ENCODE assay signal across 18 mouse cellular contexts in the genomic region with DNA sequence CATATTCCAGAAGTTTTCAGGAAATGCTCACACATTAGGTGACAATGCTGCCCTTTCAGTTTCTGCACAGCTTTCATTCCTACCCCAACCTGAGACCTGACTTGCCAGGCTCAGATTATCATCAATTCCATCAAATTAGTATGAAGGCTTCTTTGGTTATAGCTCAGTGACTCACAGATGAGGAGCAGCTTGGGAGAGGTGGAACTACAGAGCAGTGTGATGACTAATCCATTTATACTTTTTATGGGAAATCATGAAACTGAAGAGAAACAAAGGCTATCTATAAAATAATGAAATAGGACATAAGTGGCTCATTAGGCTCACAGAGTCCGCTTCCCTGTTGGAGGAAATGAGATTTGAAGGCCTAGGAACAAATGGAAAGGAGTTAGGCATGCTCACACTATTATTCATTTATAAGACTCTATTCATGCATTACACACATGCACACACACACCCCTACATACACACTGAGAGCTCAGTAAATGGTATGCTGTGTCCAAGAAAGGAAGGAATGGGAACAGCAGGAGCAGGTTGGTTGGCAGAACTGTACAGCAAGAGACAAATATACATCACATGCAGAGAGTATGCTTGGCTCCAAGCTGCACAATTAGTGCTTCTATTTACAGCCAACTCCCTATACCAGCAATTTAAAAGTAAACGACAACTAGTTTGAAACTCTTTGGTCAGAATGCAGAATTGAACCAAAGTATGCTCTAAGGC.
DNase-seq lines count a peak whose midpoint lies in the region; ATAC-seq and TF ChIP-seq lines count a peak whose summit lies in the region.
"Had no signal": no experiment of that assay in that cellular context is flagged by ENCODE, and none has a peak within 500 bp of the region (broad histone marks: within the 10 kb centered on the region; RNA-seq: fewer than 3 reads in every experiment).

No protein-coding gene starts in this region.

- H3K4me1 ChIP-seq in forebrain, embryonic 13.5 days, result 0 out of 2 replicates have a peak, but pooled peaks cover 4% of the 10 kb centered on the region
- no peaks in the 10 kb centered on the region for H3K4me1 ChIP-seq in forebrain, embryonic 11.5 days (replicated peaks; ENCODE audit: control insufficient read depth, insufficient read depth, low read length)
- H3K4me1 ChIP-seq: embryonic facial prominence, embryonic 13.5 days; heart, embryonic 13.5 days; limb, embryonic 12.5 days; liver, embryonic 15.5 days; neural tube, embryonic 13.5 days had no signal

- H3K79me3 ChIP-seq in C2C12 (ENCODE audit: low read depth), result no peaks in the 10 kb centered on the region

- no peak for DNase-seq in forebrain, embryonic 11.5 days (ENCODE audit: low spot score)
- peak; percentile 2 for DNase-seq in layer of hippocampus, adult 9-10 months (ENCODE audit: low spot score)
- DNase-seq in layer of hippocampus, adult 8-10 months (ENCODE audit: low spot score in 2 of 2), result no peak
- DNase-seq in urinary bladder, adult 2 months (ENCODE audit: low spot score), result no peak
- no peak for DNase-seq in lung, postnatal 25 days (ENCODE audit: low spot score)
- DNase-seq: heart, postnatal 4 days; kidney, adult 11 months; kidney, postnatal 14 days; lung, postnatal 10 days; thymus, adult 18-20 months had no signal

- no peaks in the 10 kb centered on the region for H3K27me3 ChIP-seq in forebrain, embryonic 13.5 days
- no peaks in the 10 kb centered on the region for H3K27me3 ChIP-seq in forebrain, embryonic 11.5 days (ENCODE audit: control insufficient read depth, insufficient read depth, low read length)
- H3K27me3 ChIP-seq in C2C12 (ENCODE audit: control insufficient read depth, insufficient read depth, insufficient read length), result no peaks in the 10 kb centered on the region
- H3K27me3 ChIP-seq in myocyte (ENCODE audit: control insufficient read depth, insufficient read depth, insufficient read length), result no peaks in the 10 kb centered on the region
- H3K27me3 ChIP-seq: embryonic facial prominence, embryonic 13.5 days; heart, embryonic 13.5 days; limb, embryonic 12.5 days; liver, embryonic 15.5 days; neural tube, embryonic 13.5 days had no signal

- no peak overlapping the region for H3K27ac ChIP-seq in forebrain, embryonic 13.5 days
- H3K27ac ChIP-seq in forebrain, embryonic 11.5 days (ENCODE audit: low read depth, low read length), result no peak overlapping the region
- H3K27ac ChIP-seq: embryonic facial prominence, embryonic 13.5 days; heart, embryonic 13.5 days; limb, embryonic 12.5 days; liver, embryonic 15.5 days; neural tube, embryonic 13.5 days had no signal

- no peak for TF ChIP-seq POLR2A in myocyte (IDR thresholded peaks at IDR 0.05; ENCODE audit: insufficient read length, low read depth)

- H3K9me3 ChIP-seq in forebrain, embryonic 13.5 days (replicated peaks), result no peaks in the 10 kb centered on the region
- H3K9me3 ChIP-seq in forebrain, embryonic 11.5 days (ENCODE audit: control insufficient read depth, low read length), result no peaks in the 10 kb centered on the region
- H3K9me3 ChIP-seq: embryonic facial prominence, embryonic 13.5 days; heart, embryonic 13.5 days; limb, embryonic 12.5 days; liver, embryonic 15.5 days; neural tube, embryonic 13.5 days had no signal

- H3K9ac ChIP-seq in forebrain, embryonic 13.5 days, result no peak overlapping the region
- no peak overlapping the region for H3K9ac ChIP-seq in forebrain, embryonic 11.5 days (ENCODE audit: low read length)
- H3K9ac ChIP-seq: embryonic facial prominence, embryonic 13.5 days; heart, embryonic 13.5 days; limb, embryonic 12.5 days; liver, embryonic 15.5 days; neural tube, embryonic 13.5 days had no signal

- 42% methylated on average over 2 of the region's 2 CpGs for WGBS in forebrain, embryonic 13.5 days
- 68% methylated on average over 2 of the region's 2 CpGs for WGBS in forebrain, embryonic 11.5 days

- H3K79me2 ChIP-seq in C2C12 (ENCODE audit: control insufficient read depth, insufficient read depth), result no peaks in the 10 kb centered on the region
- H3K79me2 ChIP-seq in myocyte (ENCODE audit: control insufficient read depth, insufficient read depth), result no peaks in the 10 kb centered on the region

- no peaks in the 10 kb centered on the region for H3K36me3 ChIP-seq in forebrain, embryonic 13.5 days (ENCODE audit: poor library complexity, severe bottlenecking)
- no peaks in the 10 kb centered on the region for H3K36me3 ChIP-seq in forebrain, embryonic 11.5 days (ENCODE audit: control insufficient read depth, insufficient read depth, low read length)
- H3K36me3 ChIP-seq in C2C12 (ENCODE audit: control insufficient read depth, insufficient read depth) (no peaks in the 10 kb centered on the region), myocyte (ENCODE audit: control insufficient read depth, insufficient read depth) (no peaks in the 10 kb centered on the region)
- H3K36me3 ChIP-seq: embryonic facial prominence, embryonic 13.5 days; heart, embryonic 13.5 days; limb, embryonic 12.5 days; liver, embryonic 15.5 days; neural tube, embryonic 13.5 days had no signal

- H3ac ChIP-seq in C2C12 (ENCODE audit: control insufficient read depth, insufficient read length, low read depth), result no peak overlapping the region
- H3ac ChIP-seq in myocyte (ENCODE audit: control insufficient read depth, insufficient read length), result no peak overlapping the region

- peak; percentile 74 for ATAC-seq in forebrain, embryonic 13.5 days
- ATAC-seq in forebrain, embryonic 11.5 days (replicated peaks; ENCODE audit: low FRiP score), result no peak

- no peak for TF ChIP-seq CTCF in C2C12 (IDR thresholded peaks at IDR 0.05; ENCODE audit: control insufficient read depth, insufficient read depth, insufficient read length)

- no peak overlapping the region for H3K4me2 ChIP-seq in forebrain, embryonic 13.5 days
- H3K4me2 ChIP-seq in forebrain, embryonic 11.5 days (ENCODE audit: low read depth, low read length, severe bottlenecking), result no peak overlapping the region
- peak overlapping the region; percentile 2 for H3K4me2 ChIP-seq in myocyte (ENCODE audit: low read depth)
- H3K4me2 ChIP-seq: embryonic facial prominence, embryonic 13.5 days; heart, embryonic 13.5 days; limb, embryonic 12.5 days; liver, embryonic 15.5 days; neural tube, embryonic 13.5 days had no signal

- no peak overlapping the region for H3K4me3 ChIP-seq in forebrain, embryonic 13.5 days
- H3K4me3 ChIP-seq in forebrain, embryonic 11.5 days (ENCODE audit: low read depth, low read length), result no peak overlapping the region
- no peak overlapping the region for H3K4me3 ChIP-seq in C2C12 (ENCODE audit: insufficient read depth, poor library complexity, severe bottlenecking)
- no peak overlapping the region for H3K4me3 ChIP-seq in myocyte
- H3K4me3 ChIP-seq: embryonic facial prominence, embryonic 13.5 days; heart, embryonic 13.5 days; limb, embryonic 12.5 days; liver, embryonic 15.5 days; neural tube, embryonic 13.5 days had no signal

TF ChIP-seq in C2C12, 6 proteins besides CTCF, POLR2A, EP300 and RAD21:
- TF ChIP-seq MYOD1 (IDR thresholded peaks at IDR 0.05; ENCODE audit: control insufficient read depth, insufficient read length, low read depth) (no peak), MAX (IDR thresholded peaks at IDR 0.05) (no peak), MYOG (IDR thresholded peaks at IDR 0.05; ENCODE audit: control insufficient read depth, extremely low read depth, insufficient read length) (no peak), FOSL1 (IDR thresholded peaks at IDR 0.05; ENCODE audit: insufficient read depth, low read length, poor library complexity, severe bottlenecking) (peak; percentile 7), CEBPB (IDR thresholded peaks at IDR 0.05; ENCODE audit: low read depth) (no peak), USF1 (IDR thresholded peaks at IDR 0.05; ENCODE audit: low read depth) (no peak)

TF ChIP-seq in myocyte, 11 proteins besides CTCF, POLR2A, EP300 and RAD21:
- no peak for TF ChIP-seq POLR2AphosphoS2 (IDR thresholded peaks at IDR 0.05; ENCODE audit: insufficient read length, low read depth)
- no peak for TF ChIP-seq USF1 (IDR thresholded peaks at IDR 0.05; ENCODE audit: low read depth)
- TF ChIP-seq TCF12 (IDR thresholded peaks at IDR 0.05; ENCODE audit: insufficient read depth, poor library complexity, severe bottlenecking), result no peak
- no peak for TF ChIP-seq MYOD1 (IDR thresholded peaks at IDR 0.05; ENCODE audit: control insufficient read depth in 1 of 3, insufficient read length in 2 of 3, low read depth in 2 of 3)
- no peak for TF ChIP-seq REST (IDR thresholded peaks at IDR 0.05; ENCODE audit: insufficient read depth, insufficient read length)
- TF ChIP-seq MYOG (IDR thresholded peaks at IDR 0.05; ENCODE audit: control insufficient read depth in 1 of 3, insufficient read depth in 1 of 3, insufficient read length in 2 of 3, low read depth in 2 of 3), result no peak
- no peak for TF ChIP-seq E2F4 (IDR thresholded peaks at IDR 0.05; ENCODE audit: insufficient read depth)
- no peak for TF ChIP-seq SRF (IDR thresholded peaks at IDR 0.05; ENCODE audit: control insufficient read depth, insufficient read length, low read depth)
- TF ChIP-seq CEBPB (IDR thresholded peaks at IDR 0.05; ENCODE audit: insufficient read depth, poor library complexity, severe bottlenecking), result no peak
TF ChIP-seq in myocyte: peak in this region for 0.
